Mouse (Mus musculus) lung, postnatal 36 days (tissue): ENCODE measurements at regions not wholly inside any gene's neighbourhood (a gene's known extent, or its start where the extent isn't known, plus 50 kb on each side); places are given as distances from the start of the nearest gene placed in this dataset.

Source experiments
- DNase-seq: peaks from one replicate; pipeline ENCODE4 v3.0.0; 2022; ENCODE audit warnings: mixed read lengths

- no peak for DNase-seq
Measured at GRCm38 (mm10) chr13:11490766-11491165, 616.0 kb downstream of the Ryr2 start.

DNA sequence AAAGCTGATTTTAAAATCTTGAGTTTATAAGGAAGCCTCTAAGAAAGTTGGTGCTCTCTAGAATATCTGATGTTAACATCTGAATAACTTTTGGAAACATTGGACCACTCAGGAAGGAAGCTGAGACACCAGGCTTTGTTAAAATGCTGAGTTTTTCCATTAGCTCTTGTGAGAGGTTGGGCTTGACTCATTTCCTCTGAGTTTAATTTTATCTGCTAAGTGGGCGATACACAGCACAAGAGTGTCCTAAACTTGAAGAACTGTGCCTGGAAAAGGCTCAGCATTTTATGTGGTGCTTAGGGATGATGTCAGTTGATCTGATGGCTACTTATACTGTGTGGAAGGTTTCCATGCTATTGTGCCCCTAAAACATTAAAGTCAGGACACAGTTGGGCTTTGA lies 623.6 kb downstream of the Ryr2 start:
- DNase-seq = no peak

DNA sequence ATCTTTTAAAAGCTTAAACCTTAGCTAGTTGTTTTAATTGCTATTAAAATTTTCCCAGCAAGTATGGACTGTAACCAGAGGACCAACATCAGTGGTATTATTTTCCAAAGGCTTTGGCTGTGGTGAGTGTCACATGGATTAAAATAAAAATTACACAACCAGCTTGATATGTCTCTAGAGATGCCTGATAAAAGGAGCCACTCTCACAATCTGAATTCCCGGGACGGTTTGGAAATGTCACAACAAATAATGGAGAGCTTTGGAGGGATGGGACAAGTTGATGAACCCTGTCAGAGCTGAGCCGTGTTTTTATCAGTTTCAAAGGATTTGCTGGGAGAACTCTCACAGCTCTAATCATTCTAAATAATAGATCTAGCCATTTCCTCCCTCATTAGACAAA lies 624.0 kb downstream of the Ryr2 start:
- no peak for DNase-seq

- DNase-seq = no peak
Measured at GRCm38 (mm10) chr13:11460251-11460650, 646.5 kb downstream of the Ryr2 start.

- DNase-seq = no peak
Measured at GRCm38 (mm10) chr13:11455113-11455512, 651.6 kb downstream of the Ryr2 start.

DNA sequence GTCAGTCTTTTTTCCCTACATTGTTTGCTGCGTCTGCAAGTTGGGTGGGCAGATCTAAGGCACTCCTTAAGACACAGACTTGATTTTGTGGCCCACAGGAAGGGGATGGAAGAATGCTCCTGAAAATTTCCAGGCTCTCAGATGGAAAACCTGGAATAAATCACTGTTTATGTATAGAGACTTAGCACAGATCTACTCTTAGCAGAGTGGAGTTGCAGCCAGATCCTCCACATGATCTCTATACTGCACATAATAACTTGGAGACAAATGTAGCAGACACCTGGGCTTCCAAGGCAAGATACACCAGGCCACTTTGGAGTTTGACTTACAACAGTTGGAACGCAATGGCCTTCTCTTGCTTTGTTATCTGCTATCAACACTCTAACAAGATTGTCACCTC lies 654.3 kb downstream of the Ryr2 start:
- DNase-seq = no peak

- no peak for DNase-seq
Measured at GRCm38 (mm10) chr13:11432465-11433339, 674.0 kb downstream of the Ryr2 start.

DNA sequence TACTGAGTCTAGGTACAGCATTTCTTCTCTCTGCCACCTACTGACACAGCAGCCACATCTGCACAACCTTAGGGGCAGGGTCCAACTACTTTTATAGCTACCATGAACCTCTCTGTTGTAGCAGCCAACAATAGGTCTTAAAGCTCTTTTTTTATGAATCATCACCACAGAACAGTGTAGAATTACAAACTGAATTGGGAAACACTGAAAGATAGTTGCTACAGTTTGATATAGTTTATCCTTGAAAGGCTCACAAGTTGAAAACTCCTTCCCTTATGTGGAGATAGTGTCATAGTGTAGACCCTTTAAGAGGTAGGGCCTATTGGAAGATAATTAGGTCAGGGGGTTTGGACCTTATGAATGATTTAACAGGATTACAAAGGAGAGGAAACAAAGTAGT lies 679.9 kb downstream of the Ryr2 start:
- DNase-seq = no peak

GRCm38 (mm10) chr13:11392027-11392426 lies 714.7 kb downstream of the Ryr2 start:
- no peak for DNase-seq

DNA sequence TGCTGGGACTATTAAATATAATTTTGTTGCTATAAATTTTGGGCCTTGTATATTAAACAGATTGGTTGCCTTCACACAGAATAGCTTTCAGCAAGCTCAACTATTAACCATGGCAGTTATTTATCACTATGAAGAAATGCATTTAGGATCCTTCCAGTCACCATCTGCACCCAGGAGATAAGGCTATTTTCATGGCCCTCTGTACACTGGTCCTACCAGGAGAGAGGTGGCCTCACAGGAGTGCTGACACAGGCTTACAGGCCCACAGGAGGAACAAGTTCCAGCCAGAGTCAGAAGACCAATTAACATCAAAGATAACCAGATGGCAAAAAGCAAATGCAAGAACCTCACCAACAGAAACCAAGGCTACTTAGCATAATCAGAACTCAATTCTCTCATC lies 731.3 kb downstream of the Ryr2 start:
- DNase-seq = no peak

- DNase-seq = no peak
Measured at GRCm38 (mm10) chr13:11369456-11369855, 737.3 kb downstream of the Ryr2 start.

- no peak for DNase-seq
Measured at GRCm38 (mm10) chr13:11362872-11363271, 743.9 kb downstream of the Ryr2 start.

- DNase-seq = no peak
Measured at GRCm38 (mm10) chr13:11348502-11348849, 758.3 kb downstream of the Ryr2 start.

DNA sequence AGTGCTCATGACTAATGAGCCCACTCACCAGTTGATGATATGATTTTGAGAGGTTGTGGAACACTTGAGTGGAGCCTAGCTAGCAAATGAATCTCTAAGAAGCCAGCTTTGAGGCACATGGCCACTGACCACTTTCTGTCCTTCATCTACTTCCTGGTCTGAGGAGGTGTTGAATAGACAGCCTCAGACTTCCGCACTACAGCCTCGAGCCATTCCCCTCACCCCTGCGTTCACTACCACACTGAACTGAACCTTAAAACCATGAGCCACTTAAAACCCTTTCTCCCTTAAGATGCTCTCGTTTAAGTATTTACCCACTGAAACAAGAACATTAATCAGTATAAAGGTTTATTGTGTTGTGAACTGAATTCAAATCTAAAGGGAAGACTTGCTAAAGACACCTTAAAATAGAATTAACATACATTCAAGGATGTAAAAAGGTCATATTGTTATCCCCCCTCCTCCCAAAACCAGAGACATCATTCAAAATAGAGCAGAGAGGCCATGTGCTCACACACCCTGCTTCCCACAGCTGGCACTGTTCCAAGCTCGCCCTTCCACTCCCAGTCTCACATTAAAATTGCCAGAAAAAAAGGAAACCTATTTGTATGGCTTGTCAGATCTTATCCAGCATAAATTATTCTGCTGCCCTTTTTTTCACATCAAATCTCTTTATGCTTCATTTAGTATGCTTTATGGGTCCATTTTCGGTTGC lies 758.8 kb downstream of the Ryr2 start:
- no peak for DNase-seq

GRCm38 (mm10) chr13:11344500-11344899 lies 762.2 kb downstream of the Ryr2 start:
- DNase-seq = no peak

- DNase-seq = no peak
Measured at GRCm38 (mm10) chr13:11338297-11338616, 768.5 kb downstream of the Ryr2 start.

DNA sequence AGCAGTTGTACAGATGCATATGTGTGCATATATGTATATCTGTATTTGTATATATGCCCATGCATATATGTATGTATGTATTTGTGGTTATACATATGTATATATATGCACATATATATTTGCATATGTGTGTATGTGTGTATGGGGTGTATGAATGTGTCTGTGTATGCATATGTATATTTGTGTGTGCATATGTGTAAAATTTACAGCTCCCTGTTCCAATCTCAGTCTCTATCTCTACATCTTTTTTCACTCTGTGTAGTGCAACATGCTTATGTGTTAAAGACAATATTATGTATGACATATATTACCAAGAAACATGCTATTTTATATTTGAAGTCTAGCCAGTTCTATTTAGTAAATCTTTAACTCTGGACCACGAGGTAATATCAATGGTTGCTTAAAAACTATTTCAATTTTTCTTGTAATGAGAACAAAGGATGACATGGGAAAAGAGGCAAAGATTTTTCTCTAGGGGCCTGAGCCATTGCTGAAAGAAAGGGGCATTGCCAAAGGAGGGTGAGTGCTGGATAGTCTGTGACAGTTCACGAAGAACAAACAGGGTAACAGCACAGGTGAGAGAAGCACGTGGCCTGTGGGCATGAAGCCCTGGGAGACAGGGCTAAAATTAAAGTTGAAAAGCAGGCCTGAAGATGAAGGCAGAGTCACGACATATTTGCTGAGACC lies 769.0 kb downstream of the Ryr2 start:
- DNase-seq = no peak

DNA sequence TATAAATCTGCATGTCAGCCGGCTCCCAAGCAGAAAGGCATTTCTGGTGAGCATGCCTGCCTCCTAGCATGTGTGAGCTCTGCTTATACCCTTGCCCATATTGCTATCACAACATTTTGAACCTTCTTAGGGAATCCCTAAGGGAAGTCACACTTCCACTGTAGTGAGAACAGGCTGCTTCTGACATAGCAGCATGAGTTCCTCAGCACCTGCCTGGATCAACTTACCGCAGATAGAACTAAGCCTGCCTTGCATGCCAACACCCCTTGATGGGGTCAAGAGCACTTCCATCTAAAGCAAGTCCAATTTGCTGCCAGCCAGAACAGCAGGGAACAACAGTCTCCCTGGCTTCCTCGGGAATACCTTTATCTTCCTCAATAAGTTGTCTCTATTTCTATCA lies 769.8 kb downstream of the Ryr2 start:
- no peak for DNase-seq

GRCm38 (mm10) chr13:11331991-11332390 lies 774.8 kb downstream of the Ryr2 start:
- DNase-seq = no peak

- no peak for DNase-seq
Measured at GRCm38 (mm10) chr13:11308716-11309115, 798.0 kb downstream of the Ryr2 start.

DNA sequence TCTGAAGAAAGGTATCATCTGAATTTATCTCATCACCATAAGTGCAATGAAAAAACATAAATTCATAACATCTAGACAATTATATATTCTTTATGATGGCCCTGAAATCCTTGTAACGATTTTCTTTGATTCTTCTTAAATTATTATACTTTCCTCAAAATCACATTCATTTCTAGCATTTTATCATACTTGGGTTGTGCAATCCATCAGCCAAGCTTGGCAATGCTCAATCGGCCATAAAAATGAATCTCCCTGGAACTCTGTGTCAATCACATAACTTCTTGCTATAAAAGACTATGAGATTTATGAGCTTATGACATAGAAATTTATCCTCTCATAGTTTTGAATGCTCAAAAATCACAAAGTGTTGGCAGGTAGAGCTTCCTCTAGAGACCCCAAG lies 811.3 kb downstream of the Ryr2 start:
- no peak for DNase-seq

GRCm38 (mm10) chr13:11294689-11295088 lies 812.1 kb downstream of the Ryr2 start:
- DNase-seq = no peak

- no peak for DNase-seq
Measured at GRCm38 (mm10) chr13:11293750-11294149, 813.0 kb downstream of the Ryr2 start.

GRCm38 (mm10) chr13:11273896-11274295 lies 832.8 kb downstream of the Ryr2 start:
- no peak for DNase-seq
